Mouse (Mus musculus): ENCODE data around the gene Gm29797. TPM values are rescaled to one million over a fixed set of nuclear protein-coding genes. Genes with fewer than 3 reads are reported as not detected.

Gene Gm29797
- not detected in 2 replicates for polyA plus RNA-seq (2012; ENCODE audit: insufficient read depth, low replicate concordance)

- Histone ChIP-seq H3K4me3 (replicated peaks) (no peak within 1 kb of the TSS), H3K36me3 (replicated peaks; ENCODE audit: low read length) (peaks cover 71% of the 10 kb centered on the region), H3K4me1 (peaks cover 56% of the 10 kb centered on the region), H3K9me3 (no peaks in the 10 kb centered on the region), H3K27me3 (replicated peaks) (no peaks in the 10 kb centered on the region)
- TF ChIP-seq FLI1 (IDR thresholded peaks at IDR 0.05; ENCODE audit: low read length) (no peak), GATA1 (IDR thresholded peaks at IDR 0.05; ENCODE audit: borderline replicate concordance, low read length) (no peak)
These were observed at the start of gene Gm29797 for GRCm38 (mm10) chr2:181656734-181657133. Gene Gm29797, plus strand, starts transcription at chr2:181657034.

GRCm38 (mm10) chr2:181618761-181619495, 37.9 kb upstream of the Gm29797 start:
- H3K4me1 ChIP-seq, result peaks cover 24% of the 10 kb centered on the region
- H3K36me3 ChIP-seq (replicated peaks; ENCODE audit: low read length), result peaks cover 80% of the 10 kb centered on the region
- TF ChIP-seq FLI1 (IDR thresholded peaks at IDR 0.05; ENCODE audit: low read length), result no peak
- no peak for TF ChIP-seq GATA1 (IDR thresholded peaks at IDR 0.05; ENCODE audit: borderline replicate concordance, low read length)
- no peaks in the 10 kb centered on the region for H3K9me3 ChIP-seq
- no peaks in the 10 kb centered on the region for H3K27me3 ChIP-seq (replicated peaks)
- no peak overlapping the region for H3K4me3 ChIP-seq (replicated peaks)

GRCm38 (mm10) chr2:181623401-181623800, 33.4 kb upstream of the Gm29797 start:
- Histone ChIP-seq H3K27me3 (replicated peaks) (no peaks in the 10 kb centered on the region), H3K4me1 (no peaks in the 10 kb centered on the region; the same call in 1 of the 2 replicates), H3K9me3 (no peaks in the 10 kb centered on the region), H3K36me3 (replicated peaks; ENCODE audit: low read length) (peaks cover 86% of the 10 kb centered on the region), H3K4me3 (replicated peaks) (no peak overlapping the region)
- TF ChIP-seq FLI1 (IDR thresholded peaks at IDR 0.05; ENCODE audit: low read length), result no peak
- no peak for TF ChIP-seq GATA1 (IDR thresholded peaks at IDR 0.05; ENCODE audit: borderline replicate concordance, low read length)

GRCm38 (mm10) chr2:181628471-181628870, 28.4 kb upstream of the Gm29797 start:
- Histone ChIP-seq H3K9me3 (no peaks in the 10 kb centered on the region), H3K36me3 (replicated peaks; ENCODE audit: low read length) (peaks cover 79% of the 10 kb centered on the region)

GRCm38 (mm10) chr2:181632624-181633023, 24.2 kb upstream of the Gm29797 start:
- Histone ChIP-seq H3K27me3 (replicated peaks) (no peaks in the 10 kb centered on the region), H3K4me3 (replicated peaks) (no peak overlapping the region), H3K36me3 (replicated peaks; ENCODE audit: low read length) (peaks cover 81% of the 10 kb centered on the region), H3K9me3 (no peaks in the 10 kb centered on the region), H3K4me1 (peaks cover 5% of the 10 kb centered on the region)
- TF ChIP-seq GATA1 (IDR thresholded peaks at IDR 0.05; ENCODE audit: borderline replicate concordance, low read length), result no peak
- no peak for TF ChIP-seq FLI1 (IDR thresholded peaks at IDR 0.05; ENCODE audit: low read length)

More at GRCm38 (mm10) chr2:181628471-181628870, 28.4 kb upstream of the Gm29797 start:
- H3K4me1 ChIP-seq, result peaks cover 5% of the 10 kb centered on the region
- H3K4me3 ChIP-seq (replicated peaks), result no peak overlapping the region
- no peaks in the 10 kb centered on the region for H3K27me3 ChIP-seq (replicated peaks)
- TF ChIP-seq FLI1 (IDR thresholded peaks at IDR 0.05; ENCODE audit: low read length) (no peak), GATA1 (IDR thresholded peaks at IDR 0.05; ENCODE audit: borderline replicate concordance, low read length) (no peak)

- Histone ChIP-seq H3K36me3 (replicated peaks; ENCODE audit: low read length) (peaks cover 90% of the 10 kb centered on the region), H3K4me3 (replicated peaks) (no peak overlapping the region), H3K9me3 (no peaks in the 10 kb centered on the region), H3K27me3 (replicated peaks) (no peaks in the 10 kb centered on the region), H3K4me1 (no peaks in the 10 kb centered on the region)
- no peak for TF ChIP-seq FLI1 (IDR thresholded peaks at IDR 0.05; ENCODE audit: low read length)
- no peak for TF ChIP-seq GATA1 (IDR thresholded peaks at IDR 0.05; ENCODE audit: borderline replicate concordance, low read length)
These were observed 21.0 kb upstream of the Gm29797 start for GRCm38 (mm10) chr2:181635865-181636264.

GRCm38 (mm10) chr2:181644361-181644760, 12.5 kb upstream of the Gm29797 start:
- TF ChIP-seq FLI1 (IDR thresholded peaks at IDR 0.05; ENCODE audit: low read length), result no peak
- no peak for TF ChIP-seq GATA1 (IDR thresholded peaks at IDR 0.05; ENCODE audit: borderline replicate concordance, low read length)
- no peaks in the 10 kb centered on the region; the same call in 1 of the 2 replicates for H3K4me1 ChIP-seq
- no peak overlapping the region for H3K4me3 ChIP-seq (replicated peaks)
- no peaks in the 10 kb centered on the region for H3K27me3 ChIP-seq (replicated peaks)
- peaks cover 97% of the 10 kb centered on the region for H3K36me3 ChIP-seq (replicated peaks; ENCODE audit: low read length)
- H3K9me3 ChIP-seq, result no peaks in the 10 kb centered on the region

GRCm38 (mm10) chr2:181645666-181646065, 11.2 kb upstream of the Gm29797 start:
- peaks cover 97% of the 10 kb centered on the region for H3K36me3 ChIP-seq (replicated peaks; ENCODE audit: low read length)
- no peaks in the 10 kb centered on the region for H3K27me3 ChIP-seq (replicated peaks)
- H3K9me3 ChIP-seq, result no peaks in the 10 kb centered on the region
- no peak for TF ChIP-seq FLI1 (IDR thresholded peaks at IDR 0.05; ENCODE audit: low read length)
- no peak for TF ChIP-seq GATA1 (IDR thresholded peaks at IDR 0.05; ENCODE audit: borderline replicate concordance, low read length)
- H3K4me1 ChIP-seq, result no peaks in the 10 kb centered on the region; the same call in 1 of the 2 replicates
- H3K4me3 ChIP-seq (replicated peaks), result no peak overlapping the region

- no peak for TF ChIP-seq GATA1 (IDR thresholded peaks at IDR 0.05; ENCODE audit: borderline replicate concordance, low read length)
- Histone ChIP-seq H3K36me3 (replicated peaks; ENCODE audit: low read length) (peaks cover 94% of the 10 kb centered on the region), H3K4me3 (replicated peaks) (no peak overlapping the region), H3K9me3 (no peaks in the 10 kb centered on the region), H3K27me3 (replicated peaks) (no peaks in the 10 kb centered on the region), H3K4me1 (no peaks in the 10 kb centered on the region; the same call in 1 of the 2 replicates)
These were observed 10.0 kb upstream of the Gm29797 start for GRCm38 (mm10) chr2:181646626-181647472.

GRCm38 (mm10) chr2:181648926-181649325, 7.9 kb upstream of the Gm29797 start:
- TF ChIP-seq GATA1 (IDR thresholded peaks at IDR 0.05; ENCODE audit: borderline replicate concordance, low read length) (no peak), FLI1 (IDR thresholded peaks at IDR 0.05; ENCODE audit: low read length) (no peak)
- Histone ChIP-seq H3K4me3 (replicated peaks) (no peak overlapping the region), H3K27me3 (replicated peaks) (no peaks in the 10 kb centered on the region), H3K9me3 (no peaks in the 10 kb centered on the region), H3K4me1 (no peaks in the 10 kb centered on the region), H3K36me3 (replicated peaks; ENCODE audit: low read length) (peaks cover 96% of the 10 kb centered on the region)

All from megakaryocyte, embryonic 14.5 days (primary cell).